Mouse (Mus musculus) c-Kit-positive CD71-positive TER-119-negative erythroid progenitor cells, embryonic 14.5 days (primary cell): ENCODE measurements around the gene Slc39a10.

Source experiments
- DNase-seq: peaks from one replicate; pipeline ENCODE4 v3.0.0-alpha.2; 2013; ENCODE audit warnings: low read depth

Slc39a10 gene

DNA sequence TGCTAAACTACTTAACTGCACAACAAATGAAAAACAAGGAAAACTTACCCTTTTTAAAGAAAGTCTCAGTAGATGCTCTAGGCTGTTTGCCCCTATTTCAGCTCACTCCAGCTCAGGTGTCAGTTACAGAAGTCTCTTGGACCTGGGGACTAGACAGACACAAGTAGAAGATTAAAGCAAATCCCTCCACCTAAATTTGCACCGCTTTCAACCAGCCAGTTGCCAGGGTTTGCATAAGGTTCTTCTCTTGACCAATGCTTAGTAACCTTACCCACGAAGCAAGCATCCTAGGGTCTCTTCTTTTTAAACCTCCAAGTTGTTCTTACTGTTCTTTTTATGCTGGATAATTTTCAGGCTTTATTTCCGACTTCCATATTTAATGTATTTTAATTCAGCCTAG is at the start of gene Slc39a10:
Slc39a10 (minus strand) TSS at position 101 of the 400 bp plus-strand sequence.
- no peak for DNase-seq

DNA sequence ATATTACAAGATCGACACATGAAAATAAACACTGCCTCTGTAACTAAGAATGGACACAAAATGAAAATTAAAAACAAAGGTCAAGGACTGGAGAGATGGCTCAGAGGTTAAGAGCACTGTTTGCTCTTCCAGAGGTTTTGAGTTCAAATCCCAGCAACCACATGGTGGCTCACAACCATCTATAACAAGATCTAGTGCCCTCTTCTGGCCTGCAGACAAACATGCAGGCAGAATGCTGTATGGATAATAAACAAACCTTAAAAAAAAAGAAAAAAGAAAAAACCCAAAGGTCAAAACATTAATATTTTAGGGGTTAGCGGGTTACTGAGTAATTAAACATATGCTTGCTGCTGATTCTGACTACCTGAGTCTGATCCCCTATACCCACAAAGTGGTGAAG is 46.6 kb upstream of the Slc39a10 start:
- no peak for DNase-seq

DNA sequence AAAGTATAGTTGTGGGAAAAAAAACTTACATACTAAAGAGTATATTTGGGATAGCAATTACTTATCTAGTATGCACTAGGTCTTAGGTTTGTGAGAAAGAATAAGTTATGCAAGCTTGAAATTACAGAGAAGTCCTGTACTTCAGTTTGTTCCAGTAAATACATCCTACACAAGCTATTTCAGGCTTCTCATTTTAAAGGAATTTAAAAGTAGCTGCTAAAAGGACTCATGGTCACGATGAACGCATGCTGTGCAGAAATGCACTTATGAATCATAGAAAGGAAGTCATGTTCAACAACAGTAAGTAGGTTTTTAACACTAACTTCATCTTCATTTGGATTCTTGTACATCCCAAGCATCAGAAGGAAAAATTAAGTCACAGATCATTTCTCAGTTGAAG is 45.0 kb upstream of the Slc39a10 start:
- no peak for DNase-seq

DNA sequence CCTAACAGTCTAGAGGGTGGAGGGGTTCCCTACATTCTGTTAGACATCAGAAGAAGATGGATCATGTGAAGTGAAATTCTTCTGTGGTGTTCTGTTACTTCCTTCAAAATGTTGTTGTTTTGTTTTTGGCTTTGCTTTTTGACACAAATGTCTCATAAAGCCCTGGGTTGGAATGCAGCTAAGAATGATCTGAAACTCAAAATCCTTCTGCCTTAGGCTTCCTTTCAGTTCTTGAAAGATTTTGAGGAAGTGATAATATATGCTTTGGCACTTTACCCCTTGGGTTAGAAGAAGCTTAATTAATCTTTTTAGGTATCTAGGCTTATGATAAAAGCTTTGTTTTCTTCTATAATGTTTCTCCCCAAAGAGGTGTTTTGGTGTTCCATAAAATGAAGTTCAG is 34.5 kb upstream of the Slc39a10 start:
- no peak for DNase-seq

DNA sequence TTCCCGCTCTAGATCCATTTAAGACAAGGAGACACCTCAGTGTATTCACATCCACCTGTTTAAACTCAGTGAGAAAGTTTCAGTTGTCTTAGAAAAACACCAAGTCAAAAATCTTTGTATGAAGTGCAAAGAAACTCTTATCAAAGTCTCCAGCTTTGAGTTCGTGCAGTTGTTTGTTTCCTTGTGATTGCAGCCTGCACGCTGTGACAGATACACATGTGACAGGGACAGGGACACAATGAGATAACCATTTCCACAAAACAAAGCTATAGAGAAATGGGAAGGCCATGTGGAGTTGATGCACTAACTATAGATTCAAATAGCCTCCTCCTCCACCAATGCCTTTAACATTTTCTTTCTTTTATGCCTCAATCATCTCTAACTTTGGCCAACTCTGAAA is 33.6 kb upstream of the Slc39a10 start:
- peak; percentile 10 for DNase-seq

DNA sequence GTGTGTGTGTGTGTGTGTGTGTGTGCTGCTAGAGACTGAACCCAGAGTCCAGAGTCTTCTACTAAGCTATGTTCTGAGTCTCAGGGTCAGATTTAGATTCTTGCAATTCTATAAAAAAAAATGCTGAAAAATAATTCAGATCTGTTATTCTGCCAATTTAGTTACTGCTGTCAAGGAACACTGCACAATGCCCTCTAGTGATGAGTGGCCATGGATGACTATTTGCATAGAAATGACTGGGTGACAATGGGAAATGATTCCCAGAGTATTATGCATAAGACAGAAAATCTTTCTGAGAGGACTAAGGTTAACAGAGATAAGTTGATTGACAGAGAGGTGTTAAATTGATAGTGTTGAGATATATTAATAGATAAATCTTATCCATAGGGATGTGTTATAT is 32.3 kb upstream of the Slc39a10 start:
- DNase-seq: no peak

DNA sequence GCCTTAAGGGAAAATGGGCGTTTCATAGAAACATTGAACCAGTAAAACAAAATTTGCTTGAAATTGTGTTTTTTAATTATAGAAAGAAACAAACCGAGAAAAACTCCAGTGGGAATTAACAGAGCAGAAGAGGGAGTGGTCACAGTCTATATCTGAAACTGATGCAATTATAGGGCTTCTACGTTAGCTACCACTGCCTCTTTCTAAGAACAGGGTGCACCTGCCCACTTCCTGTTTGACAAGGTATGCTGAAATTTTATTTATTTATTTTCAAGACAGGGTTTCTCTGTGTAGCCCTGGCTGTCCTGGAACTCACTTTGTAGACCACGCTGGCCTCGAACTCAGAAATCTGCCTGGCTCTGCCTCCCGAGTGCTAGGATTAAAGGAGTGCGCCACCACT is 30.3 kb upstream of the Slc39a10 start:
- DNase-seq: no peak

DNA sequence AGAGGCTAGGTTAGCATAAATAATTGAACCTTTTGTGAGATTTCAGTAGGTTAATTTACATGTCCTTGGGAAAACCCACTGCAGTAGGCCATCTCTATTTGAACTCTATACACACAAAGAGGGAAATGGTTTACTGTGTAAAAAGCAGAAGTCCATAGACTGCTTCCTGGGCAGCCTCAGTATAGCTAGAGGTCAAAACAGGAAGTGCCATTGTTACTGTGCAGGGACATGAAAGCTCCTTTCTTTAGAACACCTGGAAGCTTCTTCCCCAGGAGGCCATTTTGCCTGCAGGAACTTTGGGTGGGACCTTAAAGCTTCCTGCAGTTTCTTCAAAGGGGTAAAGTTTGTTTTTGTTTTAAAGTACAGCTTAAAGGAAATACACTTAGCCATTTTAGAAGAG is 29.0 kb upstream of the Slc39a10 start:
- no peak for DNase-seq

DNA sequence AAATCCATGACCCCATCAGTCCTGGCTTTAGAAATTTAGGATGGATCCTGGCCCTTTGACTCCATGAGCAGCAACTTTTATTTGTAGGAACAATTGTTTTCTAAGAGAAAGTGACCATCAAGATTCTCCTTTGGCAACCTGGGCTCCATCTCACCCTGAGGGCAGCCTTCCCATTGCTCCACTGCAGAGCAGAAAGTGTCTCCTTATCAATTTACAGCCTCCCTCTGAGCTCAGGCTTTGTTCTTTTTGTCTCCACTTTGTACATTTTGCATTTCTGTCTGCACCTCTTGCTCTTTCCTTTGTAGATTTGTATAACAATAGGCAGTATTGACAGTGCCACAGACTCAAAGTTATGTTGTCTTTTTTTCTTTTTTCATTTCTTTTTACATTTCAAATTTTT is 23.6 kb upstream of the Slc39a10 start:
- DNase-seq: no peak

DNA sequence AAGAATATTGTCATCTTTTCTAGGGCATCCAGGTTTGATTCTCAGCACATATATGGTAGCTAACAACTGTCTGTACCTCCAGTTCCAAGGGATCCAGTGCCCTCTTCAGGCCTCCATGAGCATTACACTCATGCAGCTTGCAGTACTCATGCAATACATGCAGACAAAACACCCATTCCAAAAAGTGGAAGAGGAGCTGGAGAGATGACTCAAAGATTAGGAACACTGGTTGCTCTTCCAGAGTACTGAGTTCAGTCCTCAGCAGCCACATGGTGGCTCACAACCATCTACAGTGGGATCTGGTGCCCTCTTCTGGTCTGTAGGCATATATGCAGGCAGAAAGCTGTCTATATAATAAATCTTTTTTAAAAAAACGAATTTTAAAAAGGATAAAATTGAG is 21.7 kb upstream of the Slc39a10 start:
- no peak for DNase-seq

DNA sequence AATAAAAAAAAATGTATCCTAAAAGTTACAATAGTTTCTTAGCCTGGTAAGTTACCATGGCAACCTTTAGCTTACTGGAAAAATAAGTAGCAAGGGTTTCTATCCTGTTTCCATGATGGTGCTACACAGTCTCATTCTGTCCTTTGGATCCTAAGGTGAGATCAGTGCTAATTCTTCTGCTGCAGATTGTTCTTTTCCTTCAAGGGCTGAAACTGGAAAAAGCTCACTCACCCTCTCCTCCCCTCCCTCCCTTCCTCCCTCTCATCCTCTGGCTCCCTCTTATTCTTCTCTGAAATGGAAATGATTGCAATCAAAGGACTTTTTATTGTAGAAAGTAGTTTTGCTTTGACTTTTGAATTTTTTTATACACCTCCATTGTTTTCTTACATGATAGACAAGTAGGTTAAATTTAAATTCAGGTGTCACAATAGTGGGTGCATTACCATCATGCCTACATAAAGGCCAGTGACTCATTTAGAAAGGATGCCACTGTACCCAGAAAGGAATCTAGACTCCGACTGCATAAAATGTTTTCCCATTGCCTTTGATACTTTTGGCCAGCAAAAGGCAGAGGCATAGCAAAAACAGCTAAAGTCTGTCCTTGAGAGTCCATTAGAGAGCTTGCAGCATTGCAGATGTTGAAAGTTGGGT is 20.0 kb upstream of the Slc39a10 start:
- no peak for DNase-seq

DNA sequence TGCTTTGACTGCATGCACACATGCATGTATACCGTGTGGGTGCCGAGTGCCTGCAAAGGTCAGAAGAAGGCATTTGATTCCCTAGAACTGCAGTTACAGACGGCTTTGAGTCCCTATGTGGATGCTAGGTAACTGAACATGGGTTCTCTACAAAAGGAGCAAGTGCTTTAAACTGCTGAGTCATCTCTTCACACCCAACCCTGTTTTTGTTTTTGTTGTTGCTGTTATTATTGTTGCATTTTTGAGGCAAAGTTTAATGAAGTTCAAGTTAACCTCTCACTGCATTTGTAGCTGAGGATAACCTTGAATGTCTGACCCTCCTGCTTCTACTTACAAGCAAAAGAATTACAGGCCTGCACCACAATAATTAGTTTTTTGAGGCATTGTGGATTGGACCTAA is 17.5 kb upstream of the Slc39a10 start:
- DNase-seq: no peak

DNA sequence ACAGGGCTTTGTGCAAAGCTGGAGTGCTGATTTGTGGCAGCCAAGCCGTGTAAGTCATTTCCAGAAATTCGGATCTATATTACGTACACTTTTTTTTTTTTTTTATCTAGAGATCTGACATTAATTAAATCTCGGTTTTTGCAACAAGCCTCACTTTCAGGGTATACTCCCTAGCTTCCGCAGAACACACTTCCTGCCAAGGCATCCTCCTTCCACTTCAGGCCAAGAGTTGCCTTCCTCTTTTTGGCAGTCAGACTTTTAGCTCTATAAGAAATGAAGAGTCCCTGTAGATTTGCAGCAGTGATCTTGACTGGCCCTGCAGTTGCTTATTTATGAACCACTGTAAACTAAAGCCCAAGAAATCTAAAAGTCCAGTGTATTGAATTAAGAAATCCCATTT is 13.1 kb upstream of the Slc39a10 start:
- DNase-seq: no peak

DNA sequence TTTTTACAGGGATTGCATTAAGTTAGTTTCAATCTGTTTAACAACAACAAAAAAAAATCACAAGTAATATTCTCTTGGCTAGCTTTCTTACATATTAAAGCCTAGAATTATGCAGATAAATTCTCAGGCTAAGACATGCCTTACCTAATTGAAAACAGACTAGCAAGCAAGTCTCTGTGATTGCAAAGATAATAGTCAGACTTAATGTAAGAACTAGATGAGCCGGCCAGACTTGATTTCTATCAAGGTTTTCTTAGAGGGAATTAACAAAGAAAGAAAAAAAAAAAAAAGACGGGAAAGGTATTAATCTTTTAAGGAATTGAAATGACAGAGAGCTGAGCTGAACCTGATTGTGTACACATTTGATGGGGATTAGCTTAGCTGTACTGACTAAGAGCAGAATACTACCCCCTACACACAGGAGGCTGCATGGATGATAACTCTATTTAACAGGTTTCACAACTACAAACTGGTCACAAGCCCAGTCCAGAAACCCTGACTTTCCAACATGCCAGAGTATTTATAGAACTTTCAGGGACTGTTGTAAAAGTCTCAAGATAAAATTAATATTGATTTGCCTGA is 9.5 kb upstream of the Slc39a10 start:
- no peak for DNase-seq

DNA sequence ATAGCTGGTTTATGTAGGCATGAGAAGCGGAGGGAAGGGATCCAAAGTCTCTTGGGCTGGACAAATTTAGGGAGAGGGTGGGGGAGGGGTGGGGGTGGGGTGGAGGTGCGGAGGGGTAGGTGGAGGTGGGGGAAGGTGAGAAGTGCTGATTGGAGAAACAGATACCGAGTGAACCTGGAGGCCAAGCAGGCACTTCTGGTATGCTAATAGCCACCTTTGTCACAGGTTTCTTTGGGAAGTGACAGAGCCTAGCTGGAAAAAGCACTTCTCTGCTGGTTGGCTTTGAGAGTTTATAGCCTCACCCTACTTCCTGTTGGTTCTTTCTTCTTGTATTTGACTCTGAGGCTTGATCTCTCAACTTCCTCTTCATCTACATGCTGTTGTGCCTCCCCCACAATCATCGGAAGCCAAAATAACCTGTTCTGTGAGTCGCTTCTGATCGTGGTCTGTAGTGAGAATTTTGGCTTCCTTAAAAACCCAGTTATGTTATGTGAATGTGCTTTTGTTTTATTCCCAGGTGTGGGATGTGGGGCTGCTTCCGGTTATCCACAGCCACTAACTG is 1.7 kb upstream of the Slc39a10 start:
- DNase-seq: no peak

DNA sequence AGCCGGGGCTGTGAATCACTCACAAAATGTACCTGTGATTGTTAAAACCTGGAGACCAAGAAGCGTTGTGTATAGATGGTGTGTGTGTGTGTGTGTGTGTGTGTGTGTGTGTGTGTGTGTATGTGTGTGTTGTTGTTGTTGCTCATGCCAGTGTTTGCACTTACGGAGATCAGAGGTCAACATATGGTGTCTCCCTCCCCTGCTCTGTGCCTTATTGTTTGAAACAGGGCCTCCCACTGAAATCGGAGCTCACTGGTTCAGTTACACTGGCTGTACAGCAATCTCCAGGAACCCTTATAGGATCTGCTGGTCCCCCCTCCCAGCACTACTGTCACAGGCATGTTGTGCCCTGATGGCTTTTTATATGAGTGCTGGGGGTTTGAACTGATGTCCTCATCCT is 3.9 kb downstream of the Slc39a10 start:
- no peak for DNase-seq

DNA sequence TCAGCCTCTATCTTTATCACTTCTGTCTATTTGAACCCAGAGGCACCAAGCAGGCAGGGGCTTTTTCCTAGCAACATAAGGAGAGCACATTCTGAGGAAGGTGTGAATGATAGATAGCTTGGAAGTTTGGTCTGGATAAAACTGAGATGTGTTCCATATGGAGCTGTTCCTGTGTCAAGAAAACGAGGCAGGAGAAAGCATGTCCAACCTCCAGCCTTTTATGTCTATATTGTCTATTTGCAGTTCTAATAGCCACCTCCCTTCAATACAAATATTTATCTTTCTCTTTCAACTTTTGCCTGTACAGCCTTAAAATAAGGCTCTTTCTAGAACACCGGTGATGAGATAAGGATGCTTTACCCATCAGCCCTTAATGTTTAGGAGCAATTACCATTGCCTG is 4.3 kb downstream of the Slc39a10 start:
- no peak for DNase-seq

DNA sequence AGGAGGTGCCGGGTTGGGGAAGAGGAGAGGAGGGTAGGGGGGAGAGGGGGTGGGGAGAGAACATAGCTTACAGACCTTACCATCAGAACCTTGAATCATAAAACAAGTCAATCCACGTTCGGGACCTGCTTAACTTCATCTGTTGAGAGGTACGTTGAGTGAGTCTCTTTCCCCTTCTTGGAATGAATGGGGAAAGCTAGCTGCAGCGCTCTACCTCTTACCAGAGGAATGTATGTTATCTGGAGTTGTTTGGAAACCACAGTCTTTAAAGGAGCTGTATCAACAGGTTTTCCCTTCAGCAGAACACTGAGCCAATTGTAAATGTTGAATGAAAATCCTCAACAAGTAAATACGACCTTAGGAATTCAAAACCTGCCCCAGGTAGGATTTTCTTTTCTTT is 4.7 kb downstream of the Slc39a10 start:
- DNase-seq: no peak

DNA sequence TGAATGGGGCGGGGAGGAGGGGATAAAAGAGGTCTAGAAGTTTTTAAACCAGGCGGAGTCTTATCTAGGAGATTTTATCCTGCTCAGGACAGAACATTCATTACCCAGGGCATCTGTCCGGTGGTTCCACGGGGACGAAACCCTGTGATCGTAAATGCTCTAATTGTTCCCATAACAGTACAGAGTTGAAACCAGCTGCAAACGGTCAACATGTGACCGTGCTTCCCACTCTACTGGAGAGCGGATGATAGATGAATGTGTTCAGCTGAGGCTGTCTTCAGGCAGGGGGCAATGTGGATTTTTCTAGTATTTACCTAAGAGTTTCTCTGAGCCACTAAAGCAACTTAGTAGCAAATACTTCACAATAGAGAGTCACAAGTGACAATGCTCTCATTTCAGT is 6.6 kb downstream of the Slc39a10 start:
- DNase-seq: no peak

DNA sequence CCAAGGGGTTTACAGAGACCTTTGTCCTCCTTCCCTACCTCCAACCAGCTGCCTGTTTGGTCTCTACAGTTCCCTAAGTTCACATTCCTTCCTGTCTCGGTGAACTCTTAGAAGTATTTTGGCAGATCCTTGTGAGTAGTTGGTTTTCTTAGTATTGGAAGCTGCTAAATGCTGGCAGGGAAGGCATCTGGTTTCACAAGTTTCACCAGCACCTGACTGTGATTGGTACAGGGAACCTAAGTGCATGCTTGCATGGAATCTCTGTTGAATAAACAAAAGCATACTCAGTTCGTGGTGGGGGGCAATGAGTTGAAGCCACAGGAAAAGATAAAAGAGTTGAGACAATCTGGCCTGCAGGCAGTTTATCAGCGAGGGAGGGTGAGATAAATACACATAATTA is 7.4 kb downstream of the Slc39a10 start:
- no peak for DNase-seq

DNA sequence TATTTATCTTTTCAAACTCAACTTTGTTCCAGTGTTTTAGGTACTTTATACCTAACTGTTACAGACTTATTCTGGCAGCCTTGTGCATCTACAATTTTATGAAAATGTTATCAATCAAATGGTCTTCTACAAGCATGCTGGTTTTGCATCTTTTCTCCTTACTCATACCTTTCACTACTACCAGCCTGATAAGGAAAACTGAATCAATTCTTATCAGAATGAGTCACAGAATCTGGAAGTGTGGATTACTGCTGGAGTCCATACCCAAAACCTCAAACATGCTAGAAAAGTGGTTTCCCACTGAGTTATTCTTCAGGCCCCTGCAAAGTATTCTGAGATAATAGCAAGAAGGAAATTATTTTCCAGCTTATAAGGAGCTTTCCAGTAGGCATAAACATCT is 12.7 kb downstream of the Slc39a10 start:
- DNase-seq: no peak

DNA sequence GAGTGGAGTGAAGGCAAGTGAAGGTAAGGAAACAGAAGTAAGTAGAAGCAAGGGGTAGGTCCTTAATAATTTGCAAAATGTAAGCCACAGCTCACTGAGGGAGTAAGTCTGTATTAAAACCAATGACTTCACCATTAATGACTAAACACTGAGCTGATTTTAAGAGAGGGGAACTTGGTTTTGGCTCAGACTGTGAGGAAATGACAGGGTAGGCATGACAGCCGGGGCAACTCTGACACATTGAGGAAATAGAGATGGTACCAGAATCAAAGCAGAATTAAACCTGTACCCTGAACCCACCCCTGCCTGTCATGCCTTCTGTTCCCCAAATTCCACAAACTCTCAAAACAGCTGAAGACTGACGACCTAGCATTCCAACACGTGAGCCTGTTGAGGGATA is 18.9 kb downstream of the Slc39a10 start:
- DNase-seq: no peak

DNA sequence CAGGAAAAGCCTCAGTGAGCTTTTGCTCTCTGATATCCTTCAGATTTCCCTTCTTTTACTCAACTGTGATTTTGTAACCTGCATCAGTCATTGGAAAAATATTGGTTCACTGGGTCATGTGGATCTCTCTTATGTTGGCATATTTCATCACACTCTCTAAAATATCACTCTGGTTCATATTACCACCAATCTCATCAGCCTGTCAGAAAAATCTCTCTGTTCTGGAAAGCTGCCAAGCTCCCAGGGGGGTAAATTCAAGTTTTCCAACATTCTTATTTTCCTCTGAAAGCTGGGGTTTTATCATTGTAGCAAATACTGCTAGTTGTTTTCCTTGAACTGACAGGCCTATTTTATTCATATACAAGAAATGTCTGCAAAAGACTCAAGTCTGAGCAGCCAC is 22.9 kb downstream of the Slc39a10 start:
- no peak for DNase-seq
